Mouse (Mus musculus): Measurements from ENCODE around the gene 6030408B16Rik.

6030408B16Rik gene

GRCm38 (mm10) chr15:101266132-101266963 is 26.7 kb upstream of the 6030408B16Rik start:
- peak; percentile 76 for DNase-seq (ENCODE audit: extremely low read depth, insufficient read length, low spot score)

DNA sequence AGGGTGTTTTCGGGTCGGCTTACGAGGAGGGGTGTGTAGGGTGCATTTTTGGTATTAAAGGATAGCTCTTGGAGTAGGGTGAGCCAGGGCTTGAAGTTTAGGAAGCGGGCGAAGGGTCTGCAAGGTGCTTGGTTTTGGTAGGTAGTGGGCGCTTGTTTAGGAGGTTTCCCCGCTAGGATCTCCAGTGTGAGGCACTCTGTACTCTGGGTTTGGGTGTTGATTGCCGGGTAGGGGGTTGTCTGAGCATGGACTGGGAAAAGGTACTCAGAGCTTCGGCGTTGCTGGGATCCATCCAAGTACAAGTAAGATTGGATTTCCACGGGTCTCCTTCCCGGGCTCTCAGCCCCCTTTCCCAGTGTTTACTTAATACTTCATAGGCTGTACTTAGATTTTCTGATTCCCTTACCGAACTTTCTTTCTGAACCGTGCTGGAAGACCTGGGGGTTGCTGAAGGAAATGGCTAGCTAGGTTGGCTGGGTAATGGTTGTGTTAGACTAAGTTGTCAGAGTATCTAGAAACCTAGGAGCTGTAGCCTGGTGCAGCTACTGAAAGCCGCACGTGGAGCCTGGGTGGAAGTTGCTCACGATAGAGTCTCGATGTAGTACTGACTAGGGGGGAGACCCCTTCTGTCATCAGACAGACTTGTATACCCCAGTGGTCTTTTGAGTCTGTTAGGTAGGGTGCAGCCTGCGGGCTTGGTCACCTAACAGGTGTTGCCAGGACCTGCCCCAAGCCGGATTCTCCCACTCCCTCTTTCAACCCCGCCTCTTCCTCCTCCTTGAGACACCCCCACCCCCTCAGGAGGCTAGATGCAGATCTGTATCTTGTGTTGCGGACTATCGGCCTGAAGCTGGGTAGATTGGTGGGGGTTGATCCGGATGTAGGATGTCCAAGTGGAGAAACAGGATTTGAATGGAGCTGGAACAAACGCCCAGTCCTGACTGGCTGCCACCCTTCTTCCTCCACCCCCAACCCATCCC is 25.7 kb upstream of the 6030408B16Rik start:
- no peak for DNase-seq (ENCODE audit: extremely low read depth, insufficient read length, low spot score)

DNA sequence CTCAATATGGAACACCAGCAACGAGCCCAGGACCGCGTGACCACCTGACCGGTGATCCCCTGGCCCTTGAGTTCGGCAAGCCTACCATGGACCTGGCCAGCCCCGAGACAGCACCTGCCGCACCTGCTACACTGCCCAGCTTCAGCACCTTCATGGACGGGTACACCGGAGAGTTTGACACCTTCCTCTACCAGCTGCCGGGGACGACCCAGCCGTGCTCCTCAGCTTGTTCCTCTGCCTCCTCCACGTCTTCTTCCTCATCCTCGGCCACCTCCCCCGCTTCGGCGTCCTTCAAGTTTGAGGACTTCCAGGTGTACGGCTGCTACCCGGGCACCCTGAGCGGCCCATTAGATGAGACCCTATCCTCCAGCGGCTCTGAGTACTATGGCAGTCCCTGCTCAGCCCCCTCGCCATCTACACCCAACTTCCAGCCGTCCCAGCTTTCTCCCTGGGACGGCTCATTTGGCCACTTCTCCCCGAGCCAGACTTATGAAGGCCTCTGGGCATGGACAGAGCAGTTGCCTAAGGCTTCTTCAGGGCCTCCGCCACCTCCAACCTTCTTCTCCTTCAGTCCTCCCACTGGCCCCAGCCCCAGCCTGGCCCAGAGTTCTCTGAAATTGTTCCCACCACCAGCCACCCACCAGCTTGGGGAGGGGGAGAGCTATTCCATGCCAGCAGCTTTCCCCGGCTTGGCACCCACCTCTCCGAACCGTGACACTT is 22.8 kb upstream of the 6030408B16Rik start:
- DNase-seq (ENCODE audit: extremely low read depth, insufficient read length, low spot score), result no peak

DNA sequence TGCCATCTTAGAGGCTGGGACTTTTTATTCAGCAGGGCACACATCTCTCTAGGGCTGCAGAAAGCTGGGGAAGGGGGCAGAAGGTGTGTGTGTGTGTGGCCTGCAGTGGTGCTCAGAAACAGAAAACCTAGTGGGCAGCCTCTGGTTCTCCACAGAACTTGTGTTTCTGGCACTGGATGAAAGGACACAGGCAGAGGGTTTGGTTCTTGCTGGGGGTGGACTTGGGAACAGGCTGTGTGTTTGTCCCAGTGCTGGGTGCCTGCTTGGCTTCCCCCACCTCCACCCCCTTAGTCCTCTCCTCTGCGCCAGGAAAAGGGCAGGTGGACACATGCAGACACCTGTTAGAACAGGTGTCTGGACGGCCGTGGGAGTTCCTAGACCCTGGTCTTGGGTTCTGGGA is 21.9 kb upstream of the 6030408B16Rik start:
- no peak for DNase-seq (ENCODE audit: extremely low read depth, insufficient read length, low spot score)

DNA sequence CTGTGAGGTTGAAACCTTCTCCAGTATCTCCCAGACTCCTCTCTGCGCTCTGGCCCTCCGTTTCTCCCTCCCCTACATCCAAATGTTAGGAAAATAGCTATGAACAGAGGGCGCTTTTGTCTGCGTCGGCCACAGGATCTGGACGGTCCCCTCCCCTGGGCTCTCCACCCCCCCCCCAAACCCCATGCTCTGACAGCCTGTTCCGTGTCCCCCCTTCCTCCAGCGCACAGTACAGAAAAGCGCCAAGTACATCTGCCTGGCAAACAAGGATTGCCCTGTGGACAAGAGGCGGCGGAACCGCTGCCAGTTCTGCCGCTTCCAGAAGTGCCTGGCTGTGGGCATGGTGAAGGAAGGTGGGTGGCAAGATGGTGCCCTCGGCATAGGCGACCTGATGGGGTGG is 21.5 kb upstream of the 6030408B16Rik start:
- DNase-seq (ENCODE audit: extremely low read depth, insufficient read length, low spot score), result no peak

GRCm38 (mm10) chr15:101274380-101274779 is 18.6 kb upstream of the 6030408B16Rik start:
- DNase-seq (ENCODE audit: extremely low read depth, insufficient read length, low spot score), result no peak

DNA sequence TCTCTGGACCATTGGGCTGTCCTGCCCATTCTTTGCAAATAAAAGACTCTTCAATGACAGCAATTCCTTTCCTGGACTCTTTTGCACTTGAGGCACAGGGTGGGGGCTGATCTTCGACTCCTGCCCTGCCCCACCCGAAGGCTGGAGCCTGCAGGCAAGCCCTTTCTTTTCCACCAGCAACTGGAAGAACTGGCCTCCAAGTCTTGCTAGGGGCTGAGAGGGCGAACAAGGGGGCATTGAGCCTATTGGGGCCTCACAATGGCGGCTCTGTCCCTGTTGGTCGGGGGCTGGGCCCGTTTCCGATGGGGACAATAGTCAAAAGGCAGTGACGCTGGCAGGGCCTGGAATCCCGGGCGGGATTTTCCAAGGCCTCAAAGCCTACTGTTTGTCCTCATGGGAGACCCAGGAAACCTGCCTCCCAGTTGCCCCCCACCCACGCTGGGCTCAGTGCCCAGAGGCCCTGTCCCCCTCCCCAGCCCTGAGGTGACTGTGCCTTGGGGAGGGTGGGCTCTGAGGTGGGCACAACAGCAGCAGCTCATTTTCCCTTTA is 15.6 kb upstream of the 6030408B16Rik start:
- DNase-seq (ENCODE audit: extremely low read depth, insufficient read length, low spot score), result no peak

DNA sequence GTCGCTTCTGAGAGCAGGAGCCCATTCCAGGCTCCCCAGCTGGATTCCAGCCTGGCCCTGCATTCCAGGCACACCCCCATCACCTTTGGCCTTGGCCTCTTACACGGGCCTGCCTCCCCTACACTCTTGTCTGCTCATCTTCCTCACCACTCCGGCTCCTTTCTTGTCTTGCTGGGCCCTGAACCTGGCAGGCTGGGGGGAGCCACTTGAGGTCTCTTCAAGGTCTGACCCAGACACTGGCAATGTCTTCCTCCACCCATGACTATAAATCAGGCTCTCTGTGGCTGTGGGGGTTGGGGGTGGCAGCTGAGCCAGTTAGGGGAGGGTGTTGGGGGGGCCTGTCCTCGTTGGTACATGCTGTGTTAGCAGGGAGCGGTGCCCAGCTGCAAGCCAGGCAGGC is 14.4 kb upstream of the 6030408B16Rik start:
- no peak for DNase-seq (ENCODE audit: extremely low read depth, insufficient read length, low spot score)

GRCm38 (mm10) chr15:101279430-101279999 is 13.5 kb upstream of the 6030408B16Rik start:
- peak; percentile 57 for DNase-seq (ENCODE audit: extremely low read depth, insufficient read length, low spot score)

DNA sequence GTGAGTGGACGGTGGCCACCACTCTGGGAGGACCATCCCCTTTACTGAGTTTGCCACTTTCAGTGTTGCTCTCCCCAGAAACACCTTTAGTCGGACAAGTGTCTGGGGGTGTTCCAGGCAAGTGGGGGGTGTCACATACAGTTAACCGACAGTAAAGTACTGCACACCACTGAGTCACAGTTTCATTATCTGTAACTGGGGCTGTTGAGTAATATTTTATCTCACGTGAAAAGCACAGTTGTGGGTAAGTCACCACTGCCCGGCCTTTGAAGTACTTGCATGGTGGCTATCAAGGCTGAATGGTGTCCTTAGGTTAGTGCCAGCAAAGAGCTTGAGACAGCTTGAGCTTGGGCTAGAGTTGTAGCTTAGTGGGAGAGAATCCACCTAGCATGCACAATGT is 10.5 kb upstream of the 6030408B16Rik start:
- DNase-seq (ENCODE audit: extremely low read depth, insufficient read length, low spot score), result no peak

DNA sequence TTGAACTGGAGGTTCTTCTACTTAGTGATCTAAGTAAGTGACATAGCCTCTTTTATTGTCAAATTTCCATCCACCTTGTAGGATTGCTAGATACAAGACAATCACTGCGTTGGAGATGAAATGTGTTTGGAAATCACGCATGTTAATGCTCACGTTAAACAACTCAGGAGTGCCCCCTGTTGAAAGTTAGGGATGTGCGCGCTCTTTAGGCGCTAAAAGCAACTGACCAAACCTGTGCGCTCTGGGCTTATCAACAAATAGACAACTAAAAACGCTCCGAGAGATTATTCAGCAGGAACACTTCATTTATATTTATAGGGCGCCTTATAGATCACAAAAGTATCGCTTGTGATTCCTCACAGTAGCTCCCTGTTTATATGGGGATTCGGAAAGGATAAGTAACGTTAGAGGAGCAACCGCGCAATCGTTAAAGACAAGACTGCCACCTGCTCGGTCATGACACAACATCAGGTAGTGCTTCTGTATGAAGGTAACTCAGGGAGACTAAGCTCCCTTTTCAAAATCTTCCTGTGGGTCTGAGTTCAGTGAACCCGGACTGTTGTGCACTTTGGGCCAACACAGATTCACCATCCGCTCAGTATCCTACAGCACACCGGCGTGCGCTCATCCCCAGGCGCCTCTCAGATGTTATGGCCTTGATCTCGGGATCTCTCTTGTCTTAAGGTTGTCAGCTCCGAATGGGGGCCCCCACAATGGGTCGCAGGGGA is 9.7 kb upstream of the 6030408B16Rik start:
- no peak for DNase-seq (ENCODE audit: extremely low read depth, insufficient read length, low spot score)

GRCm38 (mm10) chr15:101283911-101284750 is 8.9 kb upstream of the 6030408B16Rik start, which contains the start of gene Atg101:
Gene Atg101 (plus strand): TSS chr15:101284272.
- DNase-seq (ENCODE audit: extremely low read depth, insufficient read length, low spot score), result peak; percentile 94

DNA sequence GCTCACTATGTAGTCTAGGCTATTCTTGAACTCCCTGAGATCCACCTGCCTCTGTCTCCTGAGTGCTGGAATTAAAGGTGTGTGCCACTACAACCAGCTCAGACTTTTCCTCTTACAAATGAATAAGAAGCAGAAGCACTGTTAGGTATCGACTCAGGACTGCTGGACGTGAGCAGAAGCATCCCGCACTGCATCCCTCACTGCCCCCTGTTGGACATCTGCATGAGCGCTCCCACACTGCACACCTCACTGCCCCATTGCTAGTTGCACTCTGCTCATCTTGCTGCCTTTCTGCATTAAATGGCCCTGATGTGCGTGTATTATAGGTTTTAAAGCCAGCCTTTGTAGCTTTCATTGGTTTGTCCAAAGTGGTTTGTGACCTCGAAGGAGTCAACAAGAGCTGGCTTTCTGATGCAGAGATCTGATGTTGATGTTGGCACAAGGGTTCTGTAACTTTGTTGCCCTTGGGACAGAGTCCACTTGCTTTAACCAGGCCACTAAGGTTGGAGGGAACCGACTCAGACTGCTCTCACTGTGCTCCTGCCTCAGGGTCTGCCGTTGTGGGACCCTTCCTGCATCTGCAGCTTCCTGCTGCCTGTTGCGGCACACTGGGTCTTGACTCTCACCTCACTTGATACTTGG is 6.8 kb upstream of the 6030408B16Rik start:
- DNase-seq (ENCODE audit: extremely low read depth, insufficient read length, low spot score), result peak; percentile 38

- no peak for DNase-seq (ENCODE audit: extremely low read depth, insufficient read length, low spot score)
Measured at GRCm38 (mm10) chr15:101287361-101287760, 5.7 kb upstream of the 6030408B16Rik start.

GRCm38 (mm10) chr15:101290354-101290753 is 2.7 kb upstream of the 6030408B16Rik start:
- DNase-seq (ENCODE audit: extremely low read depth, insufficient read length, low spot score), result no peak

- DNase-seq (ENCODE audit: extremely low read depth, insufficient read length, low spot score), result no peak
Measured at GRCm38 (mm10) chr15:101292012-101292411, 1.0 kb upstream of the 6030408B16Rik start.

- no peak for DNase-seq (ENCODE audit: extremely low read depth, insufficient read length, low spot score)
Measured at GRCm38 (mm10) chr15:101294028-101294894, 1.2 kb downstream of the 6030408B16Rik start.
